Mouse (Mus musculus): ENCODE measurements around the gene Vipr1. TPM values are rescaled to one million over a fixed set of nuclear protein-coding genes. Genes with fewer than 3 reads are reported as not detected.
A peak's percentile ranks its signal among the peaks of the same experiment; 100 is the strongest.

Gene Vipr1
- polyA plus RNA-seq, 1 experiment from 2014 or later = 0.73 TPM

- H3K4me1 ChIP-seq = 0 out of 2 replicates have a peak, but pooled peaks cover 3% of the 10 kb centered on the region
- H3K9me3 ChIP-seq = no peaks in the 10 kb centered on the region
- H3K27ac ChIP-seq = no peak overlapping the region
- no peak overlapping the region for H3K9ac ChIP-seq
- ATAC-seq (ENCODE audit: insufficient number of reproducible peaks, insufficient read depth, low FRiP score, low TSS enrichment) = no peak
- H3K4me3 ChIP-seq = no peak overlapping the region
- H3K36me3 ChIP-seq = no peaks in the 10 kb centered on the region
- WGBS = 84% methylated on average over 5 of the region's 5 CpGs
- no peak overlapping the region for H3K4me2 ChIP-seq (replicated peaks)
- H3K27me3 ChIP-seq = peaks cover 22% of the 10 kb centered on the region
Observed at GRCm38 (mm10) chr9:121664104-121664503, 21.6 kb downstream of the Vipr1 start.

DNA sequence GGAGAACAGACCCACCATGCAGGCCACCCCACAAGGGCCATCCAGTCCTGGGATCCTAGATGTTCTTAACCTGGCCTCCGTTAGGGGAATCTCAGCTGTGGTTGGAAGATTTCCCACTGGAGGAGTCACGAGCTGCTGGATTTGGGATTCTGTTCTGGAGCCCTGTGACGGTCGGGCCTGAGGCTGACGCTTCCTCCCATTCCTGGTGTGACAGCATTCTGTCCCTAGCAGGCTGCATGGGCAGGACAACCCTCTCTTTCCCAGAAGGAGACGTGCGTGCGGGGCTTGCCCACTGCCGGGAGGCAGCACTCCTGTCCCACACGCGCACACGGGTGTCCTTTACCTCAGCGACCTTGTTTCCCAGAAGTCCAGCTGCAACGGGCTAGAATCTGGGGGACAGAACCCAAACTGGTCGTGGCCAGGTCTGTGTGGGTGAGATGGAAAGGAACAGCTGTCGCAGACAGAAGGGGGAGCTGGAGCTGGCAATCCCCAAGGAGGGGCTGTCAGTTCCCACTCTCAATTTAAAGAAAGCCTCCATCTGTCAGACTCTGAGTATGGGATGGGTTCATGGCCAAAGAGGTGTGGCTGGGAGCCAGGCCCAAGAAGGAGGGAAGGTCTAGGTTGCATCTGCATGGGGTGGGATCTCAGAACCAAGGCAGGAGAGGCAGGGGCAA is 24.6 kb downstream of the Vipr1 start:
- H3K27ac ChIP-seq = no peak overlapping the region
- no peak for ATAC-seq (ENCODE audit: insufficient number of reproducible peaks, insufficient read depth, low FRiP score, low TSS enrichment)

GRCm38 (mm10) chr9:121667822-121668221 is 25.3 kb downstream of the Vipr1 start:
- Histone ChIP-seq H3K4me1 (peaks cover 16% of the 10 kb centered on the region; the same call in 1 of the 2 replicates), H3K27me3 (peaks cover 40% of the 10 kb centered on the region), H3K4me3 (no peak overlapping the region), H3K36me3 (no peaks in the 10 kb centered on the region), H3K4me2 (replicated peaks) (no peak overlapping the region), H3K27ac (no peak overlapping the region), H3K9me3 (no peaks in the 10 kb centered on the region), H3K9ac (no peak overlapping the region)
- ATAC-seq (ENCODE audit: insufficient number of reproducible peaks, insufficient read depth, low FRiP score, low TSS enrichment) = no peak; the same call in 1 of the 2 replicates
- WGBS = 80% methylated on average over 11 of the region's 11 CpGs

More for the DNA sequence above, 24.6 kb downstream of the Vipr1 start:
- peaks cover 13% of the 10 kb centered on the region; the same call in 1 of the 2 replicates for H3K4me1 ChIP-seq
- H3K27me3 ChIP-seq = peaks cover 40% of the 10 kb centered on the region
- H3K9ac ChIP-seq = 0 out of 2 replicates have a peak overlapping the region, but pooled peaks have one; percentile 10
- 67% methylated on average over 16 of the region's 16 CpGs for WGBS
- H3K9me3 ChIP-seq = no peaks in the 10 kb centered on the region
- H3K4me2 ChIP-seq (replicated peaks) = no peak overlapping the region
- H3K4me3 ChIP-seq = no peak overlapping the region
- no peaks in the 10 kb centered on the region for H3K36me3 ChIP-seq

DNA sequence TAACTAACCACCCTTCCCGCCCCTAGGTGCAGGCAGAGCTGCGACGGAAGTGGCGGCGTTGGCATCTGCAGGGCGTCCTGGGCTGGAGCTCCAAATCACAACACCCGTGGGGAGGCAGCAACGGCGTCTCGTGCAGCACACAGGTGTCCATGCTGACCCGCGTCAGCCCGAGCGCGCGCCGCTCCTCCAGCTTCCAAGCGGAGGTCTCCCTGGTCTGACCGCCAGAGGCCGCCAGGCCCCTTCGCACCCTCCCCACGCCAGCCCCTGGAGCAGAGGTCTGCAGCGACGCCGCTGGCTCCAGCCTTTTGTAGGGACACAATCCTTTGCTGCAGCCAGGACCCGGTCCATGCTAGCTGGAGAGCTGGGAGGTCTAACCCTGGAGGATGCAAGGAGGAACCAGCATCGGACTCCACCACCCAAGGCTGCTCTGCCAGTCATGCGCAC is 26.9 kb downstream of the Vipr1 start:
- under 1% methylated on average over 28 of the region's 28 CpGs for WGBS
- peak overlapping the region; percentile 49; the same call in 1 of the 2 replicates for H3K9ac ChIP-seq

DNA sequence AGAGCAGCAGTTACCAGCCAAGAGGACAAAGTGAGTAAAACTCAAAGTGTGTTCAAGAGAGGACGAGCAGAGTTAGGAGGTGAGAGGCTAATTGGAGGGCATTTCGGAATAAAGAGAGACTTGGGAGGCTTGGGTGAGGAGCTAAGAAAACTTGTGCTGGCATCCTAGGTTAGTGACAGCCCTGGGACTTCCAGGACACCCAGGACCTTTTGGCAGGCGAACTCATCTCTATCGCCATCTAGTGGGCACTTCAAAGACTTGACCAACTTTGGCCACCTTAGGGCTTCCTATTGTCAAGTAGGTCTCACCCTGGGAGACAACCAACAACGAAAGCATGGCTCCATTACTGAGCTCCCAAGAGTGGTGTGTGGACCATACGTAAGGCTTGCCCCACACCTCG is 28.8 kb downstream of the Vipr1 start:
- peaks cover 16% of the 10 kb centered on the region; the same call in 1 of the 2 replicates for H3K4me1 ChIP-seq
- no peaks in the 10 kb centered on the region for H3K9me3 ChIP-seq
- no peak for ATAC-seq (ENCODE audit: insufficient number of reproducible peaks, insufficient read depth, low FRiP score, low TSS enrichment)
- no peak overlapping the region for H3K27ac ChIP-seq
- H3K4me2 ChIP-seq (replicated peaks) = no peak overlapping the region
- no peak overlapping the region for H3K4me3 ChIP-seq
- WGBS = 25% methylated on average over 7 of the region's 7 CpGs
- no peak overlapping the region for H3K9ac ChIP-seq
- H3K27me3 ChIP-seq = peaks cover 40% of the 10 kb centered on the region
- no peaks in the 10 kb centered on the region for H3K36me3 ChIP-seq

More for the DNA sequence above, 26.9 kb downstream of the Vipr1 start:
- no peak overlapping the region for H3K27ac ChIP-seq
- peak overlapping the region; percentile 32 for H3K4me3 ChIP-seq
- H3K9me3 ChIP-seq = no peaks in the 10 kb centered on the region
- H3K4me1 ChIP-seq = peaks cover 16% of the 10 kb centered on the region; the same call in 1 of the 2 replicates
- ATAC-seq (ENCODE audit: insufficient number of reproducible peaks, insufficient read depth, low FRiP score, low TSS enrichment) = peak; percentile 37; the same call in 1 of the 2 replicates
- no peaks in the 10 kb centered on the region for H3K36me3 ChIP-seq
- peak overlapping the region; percentile 63 for H3K4me2 ChIP-seq (replicated peaks)
- H3K27me3 ChIP-seq = peaks cover 40% of the 10 kb centered on the region

GRCm38 (mm10) chr9:121672311-121672710 is 29.8 kb downstream of the Vipr1 start:
- H3K4me1 ChIP-seq = peaks cover 14% of the 10 kb centered on the region; the same call in 1 of the 2 replicates
- no peak overlapping the region for H3K4me2 ChIP-seq (replicated peaks)
- H3K9me3 ChIP-seq = no peaks in the 10 kb centered on the region
- no peak overlapping the region for H3K4me3 ChIP-seq
- peaks cover 35% of the 10 kb centered on the region for H3K27me3 ChIP-seq
- no peak for ATAC-seq (ENCODE audit: insufficient number of reproducible peaks, insufficient read depth, low FRiP score, low TSS enrichment)
- H3K27ac ChIP-seq = no peak overlapping the region
- no peaks in the 10 kb centered on the region for H3K36me3 ChIP-seq
- 57% methylated on average over 5 of the region's 5 CpGs for WGBS
- no peak overlapping the region for H3K9ac ChIP-seq

- Histone ChIP-seq H3K4me2 (replicated peaks) (no peak overlapping the region), H3K27me3 (peaks cover 21% of the 10 kb centered on the region), H3K27ac (no peak overlapping the region), H3K9ac (no peak overlapping the region), H3K9me3 (no peaks in the 10 kb centered on the region), H3K4me1 (peaks cover 14% of the 10 kb centered on the region; the same call in 1 of the 2 replicates), H3K36me3 (no peaks in the 10 kb centered on the region), H3K4me3 (no peak overlapping the region)
- no peak for ATAC-seq (ENCODE audit: insufficient number of reproducible peaks, insufficient read depth, low FRiP score, low TSS enrichment)
- WGBS = 82% methylated on average over 5 of the region's 5 CpGs
Observed at GRCm38 (mm10) chr9:121673716-121674115, 31.2 kb downstream of the Vipr1 start.

- peaks cover 4% of the 10 kb centered on the region; the same call in 1 of the 2 replicates for H3K4me1 ChIP-seq
- H3K4me3 ChIP-seq = no peak overlapping the region
- no peaks in the 10 kb centered on the region for H3K9me3 ChIP-seq
- H3K27me3 ChIP-seq = peaks cover 10% of the 10 kb centered on the region
- H3K9ac ChIP-seq = no peak overlapping the region
- no peaks in the 10 kb centered on the region for H3K36me3 ChIP-seq
- H3K4me2 ChIP-seq (replicated peaks) = no peak overlapping the region
- WGBS = 87% methylated on average over 9 of the region's 9 CpGs
- H3K27ac ChIP-seq = no peak overlapping the region
- ATAC-seq (ENCODE audit: insufficient number of reproducible peaks, insufficient read depth, low FRiP score, low TSS enrichment) = no peak
Observed at GRCm38 (mm10) chr9:121675011-121675410, 32.5 kb downstream of the Vipr1 start.

DNA sequence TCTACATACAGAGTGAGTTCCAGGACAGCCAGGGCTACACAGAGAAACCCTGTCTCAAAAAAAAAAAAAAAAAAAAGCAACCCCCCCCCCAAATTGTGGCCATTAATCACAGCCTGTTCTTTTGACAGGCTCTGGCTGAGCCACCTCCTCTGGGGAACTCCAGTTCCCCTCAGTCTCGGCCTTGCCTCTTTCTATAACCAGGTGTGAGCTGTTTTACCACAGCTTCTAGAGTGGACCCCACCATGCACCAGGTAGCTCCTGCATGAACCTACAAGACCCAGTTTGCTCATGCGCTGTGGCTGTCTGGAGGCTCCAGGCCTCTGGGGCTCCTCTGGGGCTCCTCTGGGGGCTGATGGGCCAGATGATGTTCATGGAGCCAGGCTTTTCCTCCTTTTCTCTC is 33.0 kb downstream of the Vipr1 start:
- Histone ChIP-seq H3K4me1 (peaks cover 3% of the 10 kb centered on the region; the same call in 1 of the 2 replicates), H3K9me3 (no peaks in the 10 kb centered on the region), H3K4me2 (replicated peaks) (no peak overlapping the region), H3K36me3 (no peaks in the 10 kb centered on the region), H3K4me3 (no peak overlapping the region), H3K9ac (no peak overlapping the region), H3K27me3 (peaks cover 6% of the 10 kb centered on the region), H3K27ac (no peak overlapping the region)
- 87% methylated on average over 2 of the region's 2 CpGs for WGBS
- no peak for ATAC-seq (ENCODE audit: insufficient number of reproducible peaks, insufficient read depth, low FRiP score, low TSS enrichment)

DNA sequence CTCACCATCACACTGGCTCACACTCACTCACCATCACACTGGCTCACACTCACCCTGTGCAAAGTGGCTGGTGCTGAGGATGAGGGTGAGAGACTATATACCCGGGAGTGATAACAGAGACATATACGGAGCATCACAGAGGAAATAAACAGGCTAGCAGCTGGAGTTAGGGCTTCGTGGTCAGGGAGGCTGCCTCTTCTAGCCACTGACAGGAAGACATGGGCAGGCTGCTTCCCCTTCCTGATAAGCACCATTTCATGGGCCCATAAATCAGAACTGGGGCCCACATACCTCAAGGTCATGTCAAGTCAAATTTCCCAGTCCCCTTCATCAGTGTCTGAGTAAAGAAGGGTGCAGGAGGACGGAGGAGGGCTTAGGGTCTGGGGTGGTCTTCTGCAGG is 34.6 kb downstream of the Vipr1 start:
- no peak overlapping the region for H3K9ac ChIP-seq
- no peaks in the 10 kb centered on the region for H3K27me3 ChIP-seq
- no peak overlapping the region for H3K4me2 ChIP-seq (replicated peaks)
- no peaks in the 10 kb centered on the region for H3K36me3 ChIP-seq
- no peak for ATAC-seq (ENCODE audit: insufficient number of reproducible peaks, insufficient read depth, low FRiP score, low TSS enrichment)
- no peak overlapping the region for H3K4me3 ChIP-seq
- H3K27ac ChIP-seq = no peak overlapping the region
- H3K9me3 ChIP-seq = no peaks in the 10 kb centered on the region
- 81% methylated on average over 4 of the region's 4 CpGs for WGBS
- peaks cover 3% of the 10 kb centered on the region; the same call in 1 of the 2 replicates for H3K4me1 ChIP-seq

GRCm38 (mm10) chr9:121677476-121677875 is 35.0 kb downstream of the Vipr1 start:
- H3K4me1 ChIP-seq = no peaks in the 10 kb centered on the region
- no peaks in the 10 kb centered on the region for H3K9me3 ChIP-seq
- no peak overlapping the region for H3K9ac ChIP-seq
- no peak overlapping the region for H3K27ac ChIP-seq
- H3K27me3 ChIP-seq = no peaks in the 10 kb centered on the region
- 77% methylated on average over 8 of the region's 8 CpGs for WGBS
- no peak for ATAC-seq (ENCODE audit: insufficient number of reproducible peaks, insufficient read depth, low FRiP score, low TSS enrichment)
- H3K4me2 ChIP-seq (replicated peaks) = no peak overlapping the region
- H3K36me3 ChIP-seq = no peaks in the 10 kb centered on the region
- no peak overlapping the region for H3K4me3 ChIP-seq

- Histone ChIP-seq H3K27me3 (no peaks in the 10 kb centered on the region), H3K9me3 (no peaks in the 10 kb centered on the region), H3K36me3 (peaks cover 5% of the 10 kb centered on the region), H3K9ac (no peak overlapping the region), H3K4me2 (replicated peaks) (no peak overlapping the region), H3K27ac (no peak overlapping the region), H3K4me1 (no peaks in the 10 kb centered on the region), H3K4me3 (no peak overlapping the region)
- 14% methylated on average over 6 of the region's 6 CpGs for WGBS
- ATAC-seq (ENCODE audit: insufficient number of reproducible peaks, insufficient read depth, low FRiP score, low TSS enrichment) = peak; percentile 25; the same call in 1 of the 2 replicates
Observed at GRCm38 (mm10) chr9:121679549-121679948, 37.0 kb downstream of the Vipr1 start.

Measured in embryonic facial prominence, embryonic 12.5 days (tissue).